Mouse (Mus musculus) right cerebral cortex, postnatal 36 days (tissue): ENCODE measurements at regions not wholly inside any gene's neighbourhood (a gene's known extent, or its start where the extent isn't known, plus 50 kb on each side); places are given as distances from the start of the nearest gene placed in this dataset.
A peak's percentile ranks its signal among the peaks of the same experiment; 100 is the strongest.
"Not testable (repeated sequence)": the region's sequence is repeated elsewhere in the genome, so short reads cannot be mapped to it uniquely, and the experiment has no call there.

Experiments
- DNase-seq, 2 experiments: peaks; one replicate each; pipeline ENCODE4 v3.0.0; 2022; ENCODE audit warnings: low spot score in 2 of 2, mixed read lengths in 1 of 2

DNA sequence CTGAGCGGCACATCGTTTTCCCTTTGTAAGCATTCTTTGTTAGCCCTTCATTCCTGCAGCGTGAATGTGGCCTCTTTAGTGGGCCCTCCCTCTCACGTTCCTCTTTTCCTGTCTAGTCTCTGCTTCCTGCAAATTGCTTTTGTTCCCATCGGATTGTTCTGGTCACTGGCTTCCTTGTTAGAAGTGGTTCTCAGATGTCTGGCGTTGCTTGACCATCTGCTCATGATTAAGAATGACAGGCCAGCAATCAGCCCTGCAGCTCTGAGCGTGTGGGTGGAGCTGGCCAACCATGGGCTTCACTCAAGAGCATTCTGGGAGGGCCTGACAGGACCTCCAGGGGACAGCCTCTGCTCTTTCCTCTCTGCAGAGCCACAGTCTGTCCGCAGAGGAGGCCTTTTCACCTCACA, 297.5 kb downstream of the Eipr1 start:
- no peak for DNase-seq

DNA sequence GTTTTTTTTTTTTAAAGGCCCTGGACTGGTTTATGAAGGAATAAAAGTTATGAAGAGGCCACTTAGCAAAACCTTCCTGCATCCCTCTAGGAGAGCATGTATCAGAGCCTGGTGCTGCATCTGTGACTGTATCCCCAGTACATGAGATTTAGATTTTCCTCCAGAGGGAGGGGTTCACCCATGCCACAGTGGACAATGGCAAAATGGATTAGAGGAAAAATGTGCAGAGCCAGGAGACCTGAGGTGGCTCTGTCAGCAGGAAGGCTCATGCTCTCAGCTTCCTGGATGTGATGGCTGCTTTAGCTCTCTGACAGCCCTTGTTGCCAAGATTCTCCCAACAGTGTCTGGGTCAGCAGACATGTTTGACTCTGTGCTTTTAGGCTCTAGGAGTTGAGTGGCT, 298.2 kb downstream of the Eipr1 start:
- DNase-seq, result no peak

DNA sequence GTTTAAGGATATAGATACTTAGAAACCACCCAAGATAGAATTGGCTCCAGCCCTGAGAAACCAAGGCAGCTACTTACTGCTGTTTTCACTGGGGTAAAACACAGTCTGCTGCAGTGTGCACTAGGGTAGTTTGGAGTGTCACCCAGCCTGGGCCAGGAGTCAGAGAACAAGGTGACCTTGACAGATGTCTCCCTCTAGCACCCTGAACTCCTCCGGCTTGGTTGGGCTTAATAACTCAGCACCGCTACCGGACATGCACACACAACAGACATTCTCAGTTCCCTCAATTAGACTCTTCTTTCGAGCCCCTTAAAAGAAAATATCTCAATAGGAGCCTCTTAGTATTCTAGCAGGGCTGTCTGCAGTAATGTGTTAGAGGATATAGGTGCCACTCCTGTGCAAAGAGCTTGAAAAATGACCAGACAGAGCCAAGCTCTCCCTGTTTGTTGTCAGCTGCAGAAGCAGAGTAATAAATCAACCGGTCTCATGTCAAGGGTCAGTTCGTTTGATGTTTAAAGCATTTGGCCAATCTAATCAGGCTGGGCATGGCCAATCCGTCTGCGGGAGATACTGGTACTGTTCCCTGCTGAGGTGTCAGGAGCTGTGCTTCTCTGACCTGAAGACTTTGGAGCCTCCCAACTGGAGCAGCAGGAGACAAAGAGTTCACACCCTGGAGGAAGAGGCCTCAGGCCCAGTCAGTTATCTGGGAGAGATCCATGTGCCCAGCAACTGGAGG, 299.1 kb downstream of the Eipr1 start:
- no peak for DNase-seq

DNA sequence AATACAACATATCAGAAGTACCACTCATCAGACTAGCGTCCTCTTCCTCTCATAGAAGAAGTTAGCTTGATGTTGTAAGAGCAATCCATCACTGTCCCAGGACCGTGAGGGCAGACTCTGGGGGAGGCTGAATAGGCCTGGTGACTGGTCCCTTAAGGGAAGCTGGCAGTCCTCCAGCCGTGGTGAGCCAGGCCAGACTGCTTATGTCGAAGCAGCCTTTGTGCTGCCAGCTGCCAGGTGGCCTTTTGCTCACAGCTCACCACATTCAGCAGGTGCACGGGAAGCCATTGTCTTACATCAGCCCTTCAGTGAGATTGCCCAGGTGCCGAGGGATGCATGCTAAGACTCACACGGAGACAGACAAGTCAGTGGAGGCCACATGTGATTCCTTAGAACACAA, 302.8 kb downstream of the Eipr1 start:
- DNase-seq, result no peak

DNA sequence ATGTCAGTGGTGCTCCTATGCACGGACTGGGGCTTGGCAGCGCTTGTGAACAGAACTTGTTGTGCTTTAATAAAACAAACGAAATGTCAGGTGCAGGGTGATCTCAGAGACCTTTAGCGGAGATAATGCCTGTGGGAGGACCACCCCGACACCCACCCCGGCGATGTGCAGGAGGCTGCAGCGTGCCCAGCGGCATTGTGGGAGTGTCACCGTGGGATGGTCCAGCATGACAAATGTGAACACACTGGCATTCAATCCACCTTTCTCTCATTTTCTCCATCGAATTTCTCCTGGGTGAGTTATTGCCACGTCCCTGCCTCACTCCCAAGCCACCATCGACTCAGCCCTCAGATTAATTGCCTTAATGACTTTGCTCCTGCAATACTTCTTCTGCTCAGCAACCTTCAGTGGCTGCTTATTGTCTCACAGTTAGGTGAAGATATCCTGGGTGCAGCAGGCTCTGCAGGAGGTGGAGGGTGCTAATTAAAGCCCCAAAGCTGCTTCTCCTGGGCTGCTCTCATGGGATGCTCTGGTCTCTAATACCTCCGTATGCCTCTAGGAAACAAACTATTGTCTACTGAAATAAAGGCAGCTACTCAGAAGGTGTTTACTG, 310.5 kb downstream of the Eipr1 start:
- no peak for DNase-seq

DNA sequence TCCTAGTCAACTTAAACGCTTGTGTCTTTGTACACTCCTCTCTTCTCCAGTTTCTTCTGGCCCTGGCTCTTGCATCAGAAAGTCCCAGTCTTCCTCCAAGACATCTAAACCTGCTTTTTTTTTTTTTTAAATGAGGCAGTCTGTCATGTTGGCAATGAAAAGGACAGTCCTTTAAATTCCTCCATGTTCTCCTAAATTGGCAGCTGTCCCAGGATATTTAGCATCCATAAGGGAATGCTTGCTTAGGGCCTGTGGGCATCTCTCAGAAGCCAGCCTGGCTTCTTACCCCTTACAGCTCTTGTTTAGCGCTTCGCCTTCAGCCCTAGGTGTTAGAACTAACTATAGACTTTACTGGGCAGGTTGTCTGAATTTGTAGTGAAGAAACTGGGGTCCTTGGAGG, 311.2 kb downstream of the Eipr1 start:
- no peak for DNase-seq

DNA sequence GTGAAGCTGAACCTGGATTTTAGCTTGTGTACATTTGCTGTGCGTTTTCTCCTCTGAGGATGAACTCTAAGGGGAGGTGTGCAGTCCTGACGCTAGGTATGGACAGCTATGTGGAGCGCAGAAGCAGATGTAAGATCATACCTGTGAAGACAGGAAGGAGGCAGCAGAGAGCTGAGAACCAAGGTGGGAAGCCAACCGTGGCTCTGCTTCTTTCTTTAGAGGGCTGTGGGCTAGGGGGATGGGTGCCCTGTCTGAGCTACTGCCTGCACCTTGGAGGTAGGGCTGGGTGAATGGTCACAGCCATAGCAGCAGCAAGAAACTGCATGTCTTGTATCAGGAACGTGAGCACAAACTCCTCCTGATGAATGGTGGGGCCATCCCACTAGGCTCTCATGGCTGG, 316.6 kb downstream of the Eipr1 start:
- no peak for DNase-seq

DNA sequence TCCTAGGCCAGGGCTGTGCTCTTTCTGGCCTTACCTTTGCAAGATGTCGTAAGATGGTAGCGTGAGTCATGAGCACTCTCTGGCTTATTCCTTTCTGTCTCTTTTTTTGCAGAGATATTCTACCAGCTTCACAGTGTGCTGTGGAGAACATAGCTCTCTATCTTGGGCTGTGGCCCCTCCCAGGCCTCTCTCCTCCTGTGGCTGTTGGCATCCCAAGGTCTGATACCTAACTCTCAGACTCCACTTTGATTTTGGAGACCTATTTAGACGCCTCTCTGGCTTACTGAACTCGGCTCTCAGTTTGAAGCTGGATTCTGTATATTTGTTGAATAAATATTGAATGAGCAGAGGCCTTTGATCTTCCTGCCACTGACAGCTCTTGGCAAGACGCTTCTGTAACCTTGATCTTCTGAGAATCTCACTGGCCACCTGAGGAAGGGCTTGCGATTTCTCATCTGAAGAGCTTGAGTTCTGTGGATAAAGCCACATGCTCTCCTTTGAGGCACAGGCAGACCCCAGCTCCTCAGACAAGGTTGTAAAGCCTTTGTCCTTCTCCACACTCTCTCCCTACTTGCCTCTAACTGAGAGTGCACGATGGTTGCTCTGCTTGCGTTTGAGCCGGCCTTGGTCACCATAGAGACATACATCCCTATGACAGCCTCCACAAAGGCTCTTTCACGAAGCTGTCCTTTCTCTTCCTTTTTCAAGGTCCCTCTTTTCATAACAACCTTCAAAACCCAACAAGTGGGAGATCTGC, 323.7 kb downstream of the Eipr1 start:
- no peak for DNase-seq

DNA sequence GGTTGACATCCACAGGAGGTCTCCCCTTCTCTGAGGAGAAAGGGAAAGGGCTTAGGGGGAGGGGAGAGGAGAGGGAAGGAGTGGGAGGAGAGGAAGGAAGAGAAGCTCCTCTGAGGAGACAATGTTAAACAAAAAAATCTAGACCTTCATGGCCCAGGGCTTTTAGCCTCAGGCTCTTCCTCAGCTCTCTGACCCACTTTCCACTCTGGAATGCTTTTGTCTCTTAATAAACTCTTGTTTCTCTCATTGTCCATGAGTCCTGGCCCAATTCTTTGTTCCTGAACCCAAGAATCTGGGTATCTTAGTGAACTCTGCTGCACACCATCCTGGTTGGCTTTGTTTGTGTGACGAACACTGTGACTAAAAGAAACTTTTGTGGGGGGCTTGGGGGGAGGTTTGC, 325.0 kb downstream of the Eipr1 start:
- no peak for DNase-seq

DNA sequence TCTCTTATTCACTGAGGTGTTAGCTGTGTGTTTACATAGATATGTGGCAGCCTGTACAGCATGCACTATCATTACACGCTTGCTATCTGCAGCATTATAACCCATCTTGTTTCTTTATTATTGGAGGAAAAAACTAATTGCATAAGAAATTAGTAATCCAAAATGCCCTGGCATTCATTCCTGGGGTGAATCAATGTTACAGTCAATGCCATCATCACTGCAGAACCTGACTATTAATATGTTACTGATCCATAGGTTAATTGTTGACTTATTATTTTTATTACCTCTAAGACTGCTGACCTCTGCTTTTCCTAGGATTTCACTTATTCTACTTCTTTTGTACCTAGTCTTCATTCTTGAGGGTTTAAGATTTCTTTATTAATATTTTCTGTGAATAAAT, 327.4 kb downstream of the Eipr1 start:
- DNase-seq, result no peak

DNA sequence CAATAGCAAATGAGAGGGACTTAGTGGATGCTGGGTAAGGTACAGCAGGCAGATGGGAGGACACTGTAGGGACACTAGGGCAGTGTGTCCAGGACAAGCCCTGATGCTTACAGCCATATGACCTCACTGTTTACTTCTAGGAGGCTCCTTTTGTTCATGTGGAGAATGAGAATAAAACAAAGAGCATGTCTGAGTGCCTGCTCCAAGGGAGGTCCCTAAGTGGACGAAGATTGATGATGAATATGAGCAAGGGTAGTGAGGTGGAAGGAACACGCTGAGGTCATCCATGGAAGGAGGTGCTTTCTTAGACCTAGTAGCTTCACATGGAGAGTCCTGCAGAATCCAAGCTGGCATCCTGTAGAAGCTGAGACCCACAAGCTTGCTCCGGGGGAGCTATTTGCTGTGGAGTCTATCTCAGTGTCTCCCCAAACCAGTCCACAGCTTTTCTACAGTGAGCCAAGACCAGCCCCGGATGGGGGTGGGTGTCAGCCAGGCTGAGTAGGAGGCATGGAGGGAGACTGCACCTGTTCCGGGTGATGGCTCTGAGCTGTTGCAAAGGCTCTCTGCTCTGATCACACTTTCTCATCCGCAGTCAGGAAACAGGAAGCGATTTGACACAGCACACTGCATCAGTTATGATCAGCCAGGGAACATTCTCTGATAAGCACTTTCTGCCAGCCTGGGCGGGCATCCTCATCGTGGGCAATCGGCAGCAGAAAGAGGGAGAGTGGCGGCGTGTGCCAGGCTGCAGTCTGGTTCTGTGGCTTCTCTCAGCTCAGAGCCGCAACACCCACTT, 332.0 kb downstream of the Eipr1 start:
- DNase-seq, result peak; percentile 64 to 72

DNA sequence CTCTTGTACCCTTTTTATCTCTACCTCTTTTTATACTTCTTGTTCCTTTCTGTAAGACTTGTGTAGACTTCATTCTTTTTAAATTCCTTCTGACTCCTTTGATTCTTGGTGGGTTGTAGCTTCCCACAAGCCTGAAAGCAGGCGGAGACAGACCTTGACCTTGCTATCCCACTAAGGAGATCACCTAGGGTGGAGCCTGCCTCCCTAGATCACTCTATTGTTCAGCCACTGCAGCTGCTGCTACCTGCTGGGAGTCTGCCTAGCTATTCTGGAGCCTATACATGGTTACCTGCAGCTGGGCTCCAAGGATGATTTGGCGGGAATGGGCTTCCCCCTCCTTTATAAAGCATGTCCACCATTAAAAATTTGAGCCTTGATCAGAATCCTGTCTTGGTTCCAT, 335.6 kb downstream of the Eipr1 start:
- not testable (repeated sequence) for DNase-seq

DNA sequence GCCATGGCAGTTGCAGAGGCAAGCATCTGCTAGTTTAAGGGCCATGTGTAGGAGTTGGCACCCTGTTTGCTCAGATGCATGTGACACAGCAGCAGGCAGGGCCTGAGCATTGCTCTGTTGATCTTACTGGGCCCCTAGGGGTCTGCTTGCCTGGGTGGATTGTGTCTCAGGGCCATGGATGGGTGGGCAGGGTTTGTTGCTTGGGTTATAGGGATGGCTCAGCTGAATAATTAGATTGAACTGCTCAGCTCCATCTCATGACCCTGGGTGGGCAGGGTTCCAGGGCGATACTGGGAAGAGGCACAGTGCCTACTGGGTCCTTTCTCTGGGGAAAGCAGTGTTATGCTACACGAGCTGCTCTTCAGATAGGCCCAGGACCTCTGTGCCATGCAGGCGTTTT, 338.0 kb downstream of the Eipr1 start:
- no peak for DNase-seq

DNA sequence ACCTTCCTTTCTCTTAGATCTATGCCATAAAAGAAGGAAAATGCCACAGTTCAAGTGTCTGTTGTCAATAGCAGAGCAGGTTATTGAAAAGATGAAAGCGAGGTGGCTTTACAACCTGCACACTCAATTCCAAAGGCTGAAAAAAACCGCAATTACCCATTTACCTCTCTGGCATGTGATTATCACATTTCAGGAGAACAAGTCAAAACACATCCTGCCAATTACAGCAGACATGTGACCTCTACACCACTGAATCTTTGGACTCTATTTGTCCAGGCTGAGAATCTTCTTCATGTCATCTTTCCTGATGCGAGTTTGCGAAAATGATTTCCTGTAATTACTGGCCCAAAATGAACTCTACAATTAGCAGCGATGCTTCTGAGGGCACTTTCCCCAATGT, 338.8 kb downstream of the Eipr1 start:
- DNase-seq, result no peak

DNA sequence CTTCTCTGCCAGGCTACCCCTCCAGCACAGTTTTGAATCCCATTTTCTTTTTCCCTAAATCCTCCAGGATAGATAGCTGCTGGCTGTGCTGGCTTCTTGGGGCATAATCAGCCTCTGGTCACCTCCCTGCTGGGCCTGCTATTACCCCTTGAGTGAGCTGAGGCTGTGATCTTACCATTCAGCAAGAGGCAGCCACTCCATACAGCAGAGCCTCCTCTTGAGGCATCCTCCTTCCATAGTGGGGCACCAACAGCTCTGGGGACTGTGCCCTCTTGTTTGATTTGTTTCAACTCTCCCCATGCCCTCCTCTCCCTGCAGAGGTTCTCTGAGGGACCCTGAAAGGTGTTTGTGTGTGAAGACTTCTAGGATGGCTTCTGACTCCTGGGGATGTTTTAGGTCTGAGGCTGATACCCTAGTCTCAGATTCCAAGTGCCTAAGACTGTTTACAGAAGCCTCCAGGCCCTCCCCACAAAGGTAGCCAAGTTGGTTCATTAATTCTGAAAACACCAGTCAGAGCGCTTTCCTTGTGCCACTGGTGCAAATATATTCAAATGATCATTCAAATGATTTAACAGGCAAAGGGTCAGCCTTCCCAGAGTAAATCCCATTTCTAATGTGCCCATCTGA, 343.9 kb downstream of the Eipr1 start:
- no peak for DNase-seq

DNA sequence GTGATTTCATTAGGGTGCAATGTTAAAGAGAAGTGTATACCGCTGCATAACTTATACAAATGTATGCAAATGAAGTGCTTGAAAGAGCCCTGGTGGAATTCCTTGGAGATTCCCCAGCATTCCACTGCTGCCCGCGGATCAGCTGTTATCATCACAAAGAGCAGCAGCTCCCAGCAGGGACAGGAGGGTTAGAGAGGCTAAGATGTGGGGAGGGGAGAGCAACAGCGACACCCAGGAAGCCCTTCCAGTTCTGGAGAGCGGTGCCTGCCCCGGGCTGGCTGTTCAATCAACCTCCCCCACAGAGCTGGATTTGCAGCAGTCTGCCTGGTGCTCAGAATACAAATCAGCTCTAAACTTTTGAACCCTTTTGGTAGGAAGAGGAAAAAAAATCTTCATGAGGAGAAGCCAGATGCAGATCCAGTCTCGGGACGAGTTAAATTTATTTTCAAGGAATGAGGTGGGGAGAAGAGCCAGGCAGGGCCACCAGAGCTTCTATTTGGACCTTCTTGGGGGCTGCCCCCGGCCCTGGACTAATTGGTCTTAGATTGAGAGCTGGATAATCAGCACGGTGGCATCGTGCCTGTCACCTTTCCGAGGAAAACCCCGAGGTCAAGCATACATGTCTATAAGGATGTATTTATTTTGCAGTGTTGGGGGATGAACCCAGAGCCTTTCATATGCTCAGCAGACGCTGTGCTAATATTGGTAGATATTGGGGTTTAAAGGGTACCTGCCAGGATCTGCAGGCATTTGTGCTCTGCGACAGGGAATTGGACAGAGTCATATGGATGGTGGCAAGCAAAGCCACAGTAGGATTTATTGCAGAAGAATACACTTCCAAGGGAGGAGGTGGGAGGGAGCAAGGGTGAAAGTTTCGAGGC, 344.7 kb downstream of the Eipr1 start:
- peak; percentile 20 to 60 for DNase-seq

DNA sequence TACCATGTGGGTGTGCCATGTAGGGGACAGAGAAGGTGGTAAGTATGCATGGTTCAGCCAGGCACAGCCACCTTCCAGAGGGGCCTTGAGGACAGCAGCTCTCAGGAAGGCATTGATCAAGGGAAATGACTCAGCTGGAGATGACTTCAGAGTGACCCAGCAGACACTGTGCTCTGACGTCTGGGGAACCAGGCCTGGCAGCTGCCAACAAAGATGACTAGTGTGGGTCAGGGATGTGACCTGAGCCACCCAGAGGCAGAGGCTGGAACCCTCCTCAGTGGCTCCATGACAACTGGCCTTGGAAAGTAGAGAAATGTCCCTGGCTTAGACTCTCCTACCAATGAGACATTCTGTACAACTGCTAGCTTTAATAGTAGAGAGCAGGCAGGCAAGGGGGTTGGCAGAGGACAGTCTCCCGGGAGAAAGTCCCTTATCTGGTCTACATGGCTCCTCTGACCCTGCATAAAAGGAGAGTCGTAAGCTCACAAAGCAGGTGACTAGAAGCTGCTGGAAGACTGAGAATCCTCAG, 348.5 kb downstream of the Eipr1 start:
- no peak for DNase-seq

DNA sequence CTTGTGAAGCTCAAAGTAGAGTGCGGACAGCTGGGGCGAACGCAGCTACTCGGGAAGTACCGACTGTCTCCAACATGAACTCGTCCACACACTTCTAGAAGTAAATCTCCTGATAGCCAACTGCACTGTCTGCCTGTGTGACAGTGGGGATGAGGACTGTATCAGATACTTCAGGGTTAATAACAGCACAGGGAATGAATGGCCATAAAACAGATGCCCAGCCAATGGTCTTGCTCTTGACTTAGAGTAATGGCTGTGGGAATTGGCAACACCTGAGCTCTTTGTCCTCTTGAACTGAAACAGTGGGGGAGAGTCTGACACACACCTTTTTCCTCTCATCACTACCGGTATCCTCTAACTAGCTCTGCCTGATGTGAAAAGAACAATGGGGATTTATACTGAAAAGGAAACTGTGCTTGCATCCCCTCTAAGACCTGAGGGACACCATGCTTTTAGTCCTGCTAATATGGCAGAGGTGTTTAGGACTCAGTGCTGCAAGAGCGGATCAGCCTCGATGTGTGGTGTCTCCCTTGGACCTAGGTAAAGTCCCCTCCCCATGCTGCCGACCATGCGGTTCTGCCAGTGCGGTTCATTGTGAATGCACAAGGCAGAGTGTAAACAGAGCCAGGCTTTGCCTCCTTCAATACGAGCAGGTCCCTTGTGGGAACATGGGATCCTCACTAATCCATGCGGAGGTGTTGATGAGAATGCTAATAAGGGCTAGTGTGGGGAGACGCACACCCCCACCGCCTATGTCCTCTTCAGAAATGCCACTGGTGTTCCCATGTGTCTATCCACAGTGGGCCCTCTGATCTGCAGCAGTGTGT, 355.5 kb downstream of the Eipr1 start:
- no peak for DNase-seq

DNA sequence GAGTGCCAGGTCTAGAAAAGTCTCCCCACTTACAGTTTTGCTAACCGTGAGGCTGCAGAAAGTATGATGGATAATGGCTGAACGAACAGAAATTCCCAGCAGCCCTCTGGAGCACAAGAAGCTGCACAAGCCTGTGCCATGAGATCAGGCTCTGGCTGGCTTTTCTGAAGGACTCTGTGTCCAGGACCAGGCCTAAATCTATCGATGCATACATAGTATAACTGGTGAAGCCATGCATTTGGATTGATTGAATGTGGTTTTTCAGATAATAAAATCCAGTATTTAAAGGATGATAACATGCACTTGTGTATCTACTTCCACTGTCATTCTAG, 356.1 kb downstream of the Eipr1 start:
- no peak for DNase-seq

DNA sequence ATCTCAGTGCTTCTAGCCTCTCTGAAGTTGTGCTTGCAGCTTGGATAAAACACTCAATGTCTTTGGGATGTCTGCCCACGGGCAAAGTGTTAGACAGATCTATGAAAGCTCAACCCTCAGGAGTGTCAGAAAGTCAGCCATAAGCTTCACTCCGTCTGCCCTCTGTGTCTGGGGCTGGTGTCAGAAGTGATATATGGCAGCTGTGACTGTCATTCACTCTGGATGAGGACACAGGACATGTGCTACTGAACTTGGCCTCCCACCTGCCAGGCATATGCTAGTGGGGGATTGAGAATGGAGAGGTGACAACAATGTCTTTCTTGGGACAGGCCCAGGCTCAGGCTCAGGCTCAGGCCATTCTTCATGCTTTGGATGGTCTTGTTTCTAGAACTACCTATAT, 366.7 kb downstream of the Eipr1 start:
- DNase-seq, result no peak
